ENCODE assay signal across 13 mouse cellular contexts in genomic region chr4:31909086-31909673, GRCm38 (mm10).
"Had no signal": no experiment of that assay in that cellular context is flagged by ENCODE, and none has a peak within 500 bp of the region (broad histone marks: within the 10 kb centered on the region; RNA-seq: fewer than 3 reads in every experiment).

No protein-coding gene starts in this region.

- H3K27me3 ChIP-seq: midbrain, embryonic 12.5 days; neural tube, embryonic 12.5 days; stomach, embryonic 15.5 days had no signal

- H3K4me1 ChIP-seq: midbrain, embryonic 12.5 days; neural tube, embryonic 12.5 days; stomach, embryonic 15.5 days had no signal

- H3K27ac ChIP-seq: midbrain, embryonic 12.5 days; neural tube, embryonic 12.5 days; stomach, embryonic 15.5 days; stomach, postnatal 0 days had no signal

- H3K9ac ChIP-seq: lung, embryonic 14.5 days; midbrain, embryonic 12.5 days; neural tube, embryonic 12.5 days; stomach, embryonic 15.5 days had no signal

- H3K4me3 ChIP-seq: midbrain, embryonic 12.5 days; neural tube, embryonic 12.5 days; stomach, embryonic 15.5 days had no signal

- H3K9me3 ChIP-seq: midbrain, embryonic 12.5 days; neural tube, embryonic 12.5 days; stomach, embryonic 15.5 days had no signal

- DNase-seq: lung, adult 18-20 months; lung, embryonic 14.5 days; lung, postnatal 10 days; lung, postnatal 4 days; midbrain, embryonic 14.5 days; right cerebral cortex, postnatal 14 days; thymus, adult 2 months; thymus, postnatal 25 days; thymus, postnatal 4 days had no signal

- H3K4me2 ChIP-seq: lung, embryonic 14.5 days; midbrain, embryonic 12.5 days; neural tube, embryonic 12.5 days; stomach, embryonic 15.5 days had no signal

- H3K36me3 ChIP-seq: midbrain, embryonic 12.5 days; neural tube, embryonic 12.5 days; stomach, embryonic 15.5 days had no signal
